Mouse (Mus musculus) MEL-GATA-1-ER (cell line): Measurements from ENCODE around the gene Prrt1.

ENCODE experiments used
- DNase-seq: peaks from one replicate; pipeline ENCODE4 v3.0.0-alpha.2; 2012; ENCODE audit warnings: low read depth; ENCODE audit errors: extremely low read depth

Prrt1 gene

GRCm38 (mm10) chr17:34648141-34648890 is 19.0 kb downstream of the Prrt1 start:
- DNase-seq: no peak

- no peak for DNase-seq
Observed at GRCm38 (mm10) chr17:34649106-34649864, 20.0 kb downstream of the Prrt1 start.

- no peak for DNase-seq
Observed at GRCm38 (mm10) chr17:34650781-34651180, 21.4 kb downstream of the Prrt1 start.

- DNase-seq: no peak
Observed at GRCm38 (mm10) chr17:34651507-34652221, 22.3 kb downstream of the Prrt1 start.

GRCm38 (mm10) chr17:34652546-34652945 is 23.2 kb downstream of the Prrt1 start:
- no peak for DNase-seq

- no peak for DNase-seq
Observed at GRCm38 (mm10) chr17:34652985-34653384, 23.7 kb downstream of the Prrt1 start.

GRCm38 (mm10) chr17:34653746-34654285 is 24.5 kb downstream of the Prrt1 start:
- no peak for DNase-seq

- no peak for DNase-seq
Observed at GRCm38 (mm10) chr17:34654392-34654791, 25.1 kb downstream of the Prrt1 start.

GRCm38 (mm10) chr17:34655160-34655559 is 25.8 kb downstream of the Prrt1 start:
- no peak for DNase-seq

GRCm38 (mm10) chr17:34655581-34655991 is 26.3 kb downstream of the Prrt1 start:
- no peak for DNase-seq

GRCm38 (mm10) chr17:34656666-34657065 is 27.3 kb downstream of the Prrt1 start:
- no peak for DNase-seq

GRCm38 (mm10) chr17:34657271-34657670 is 27.9 kb downstream of the Prrt1 start:
- no peak for DNase-seq

GRCm38 (mm10) chr17:34658145-34658544 is 28.8 kb downstream of the Prrt1 start:
- DNase-seq: no peak

GRCm38 (mm10) chr17:34658591-34658990 is 29.3 kb downstream of the Prrt1 start:
- no peak for DNase-seq

- no peak for DNase-seq
Observed at GRCm38 (mm10) chr17:34659181-34659896, 30.0 kb downstream of the Prrt1 start.

- no peak for DNase-seq
Observed at GRCm38 (mm10) chr17:34659897-34660214, 30.5 kb downstream of the Prrt1 start.

GRCm38 (mm10) chr17:34660259-34660820 is 31.0 kb downstream of the Prrt1 start:
- DNase-seq: no peak

GRCm38 (mm10) chr17:34661121-34661591 is 31.8 kb downstream of the Prrt1 start:
- DNase-seq: no peak

GRCm38 (mm10) chr17:34662468-34662867 is 33.1 kb downstream of the Prrt1 start:
- DNase-seq: no peak

GRCm38 (mm10) chr17:34662978-34663377 is 33.6 kb downstream of the Prrt1 start:
- DNase-seq: no peak

- DNase-seq: no peak
Observed at GRCm38 (mm10) chr17:34663558-34663957, 34.2 kb downstream of the Prrt1 start.
